Mouse (Mus musculus): ENCODE data around the gene Scin. TPM values are rescaled to one million over a fixed set of nuclear protein-coding genes. Genes with fewer than 3 reads are reported as not detected.
A peak's percentile ranks its signal among the peaks of the same experiment; 100 is the strongest.

The Scin gene
- polyA plus RNA-seq, 1 experiment: 1.1 TPM

DNA sequence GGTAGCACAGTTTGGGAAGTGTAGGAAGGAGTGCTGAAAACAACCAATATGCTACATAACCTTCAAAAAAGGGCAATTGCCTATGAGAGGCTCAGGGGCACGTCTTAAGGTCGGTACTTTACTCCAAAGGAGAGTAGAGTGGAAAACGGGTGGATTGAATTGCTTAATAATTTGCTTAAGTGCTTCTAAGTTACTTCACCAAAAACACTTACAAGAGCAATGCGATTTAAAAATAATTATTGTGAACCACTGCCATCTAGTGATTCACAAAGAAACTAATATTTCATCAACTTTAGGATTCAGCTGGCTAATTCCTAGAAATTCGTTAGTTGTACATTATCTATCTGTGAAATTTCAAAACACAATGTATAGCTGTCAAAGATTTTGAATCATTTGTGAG is 60.4 kb downstream of the Scin start:
- H3K4me1 ChIP-seq (ENCODE audit: control insufficient read depth, insufficient read depth, insufficient read length): no peaks in the 10 kb centered on the region
- H3K4me3 ChIP-seq (ENCODE audit: extremely low read depth, insufficient read depth, insufficient read length): no peak overlapping the region
- 63% methylated on average over 5 of the region's 5 CpGs for WGBS
- no peak overlapping the region for H3K27ac ChIP-seq (ENCODE audit: insufficient read depth, low read length)
- no peaks in the 10 kb centered on the region for H3K27me3 ChIP-seq (ENCODE audit: control insufficient read depth, insufficient read depth, low read length)
- TF ChIP-seq CTCF (IDR thresholded peaks at IDR 0.05; ENCODE audit: extremely low read depth, insufficient read depth, insufficient read length, insufficient replicate concordance) (no peak), POLR2A (IDR thresholded peaks at IDR 0.05; ENCODE audit: low read depth, low read length) (no peak)
- DNase-seq (ENCODE audit: low read depth in 1 of 2, low spot score in 2 of 2): no peak
- H3K36me3 ChIP-seq (ENCODE audit: control insufficient read depth, insufficient read depth, low read length): no peaks in the 10 kb centered on the region

DNA sequence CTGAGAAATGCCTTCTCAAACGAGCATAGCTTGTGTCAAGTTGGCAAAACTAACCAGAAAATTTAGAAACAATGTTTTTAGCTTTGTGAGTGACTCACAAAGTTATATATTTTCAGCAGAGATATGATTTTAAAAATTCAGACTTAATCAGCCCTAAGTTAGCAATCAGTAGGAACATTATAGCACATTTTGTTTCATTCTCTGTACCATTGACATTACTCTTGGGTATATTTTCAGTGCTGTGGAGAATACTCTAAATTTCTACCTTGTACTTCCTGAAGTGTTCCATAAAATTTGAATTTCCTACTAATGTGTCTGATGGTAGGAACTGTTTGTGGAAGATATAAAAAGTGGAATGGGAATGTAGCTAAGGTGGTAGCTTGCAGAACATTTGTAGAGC is 87.0 kb downstream of the Scin start:
- TF ChIP-seq CTCF (IDR thresholded peaks at IDR 0.05; ENCODE audit: extremely low read depth, insufficient read depth, insufficient read length, insufficient replicate concordance) (no peak), POLR2A (IDR thresholded peaks at IDR 0.05; ENCODE audit: low read depth, low read length) (no peak)
- Histone ChIP-seq H3K27me3 (ENCODE audit: control insufficient read depth, insufficient read depth, low read length) (no peaks in the 10 kb centered on the region), H3K4me1 (ENCODE audit: control insufficient read depth, insufficient read depth, insufficient read length) (no peaks in the 10 kb centered on the region), H3K36me3 (ENCODE audit: control insufficient read depth, insufficient read depth, low read length) (no peaks in the 10 kb centered on the region), H3K27ac (ENCODE audit: insufficient read depth, low read length) (no peak overlapping the region), H3K4me3 (ENCODE audit: extremely low read depth, insufficient read depth, insufficient read length) (no peak overlapping the region)
- WGBS: 79% methylated on average over 1 of the region's 1 CpGs
- no peak for DNase-seq (ENCODE audit: low read depth in 1 of 2, low spot score in 2 of 2)

GRCm38 (mm10) chr12:40043816-40044585 is 90.0 kb downstream of the Scin start:
- 87% methylated on average over 8 of the region's 8 CpGs for WGBS
- no peak for DNase-seq (ENCODE audit: low read depth in 1 of 2, low spot score in 2 of 2)
- no peaks in the 10 kb centered on the region for H3K36me3 ChIP-seq (ENCODE audit: control insufficient read depth, insufficient read depth, low read length)

GRCm38 (mm10) chr12:40040067-40040466 is 94.0 kb downstream of the Scin start:
- no peak for TF ChIP-seq CTCF (IDR thresholded peaks at IDR 0.05; ENCODE audit: extremely low read depth, insufficient read depth, insufficient read length, insufficient replicate concordance)
- no peak for TF ChIP-seq POLR2A (IDR thresholded peaks at IDR 0.05; ENCODE audit: low read depth, low read length)
- H3K4me3 ChIP-seq (ENCODE audit: extremely low read depth, insufficient read depth, insufficient read length): no peak overlapping the region
- no peaks in the 10 kb centered on the region for H3K36me3 ChIP-seq (ENCODE audit: control insufficient read depth, insufficient read depth, low read length)
- peak; percentile 18 to 76 for DNase-seq (ENCODE audit: low read depth in 1 of 2, low spot score in 2 of 2)
- 0 out of 2 replicates have a peak, but pooled peaks cover 4% of the 10 kb centered on the region for H3K4me1 ChIP-seq (ENCODE audit: control insufficient read depth, insufficient read depth, insufficient read length)
- H3K27me3 ChIP-seq (ENCODE audit: control insufficient read depth, insufficient read depth, low read length): no peaks in the 10 kb centered on the region
- no peak overlapping the region for H3K27ac ChIP-seq (ENCODE audit: insufficient read depth, low read length)

More at GRCm38 (mm10) chr12:40043816-40044585, 90.0 kb downstream of the Scin start:
- Histone ChIP-seq H3K27me3 (ENCODE audit: control insufficient read depth, insufficient read depth, low read length) (no peaks in the 10 kb centered on the region), H3K4me1 (ENCODE audit: control insufficient read depth, insufficient read depth, insufficient read length) (0 out of 2 replicates have a peak, but pooled peaks cover 3% of the 10 kb centered on the region), H3K4me3 (ENCODE audit: extremely low read depth, insufficient read depth, insufficient read length) (no peak overlapping the region), H3K27ac (ENCODE audit: insufficient read depth, low read length) (no peak overlapping the region)
- TF ChIP-seq POLR2A (IDR thresholded peaks at IDR 0.05; ENCODE audit: low read depth, low read length) (no peak), CTCF (IDR thresholded peaks at IDR 0.05; ENCODE audit: extremely low read depth, insufficient read depth, insufficient read length, insufficient replicate concordance) (no peak)

DNA sequence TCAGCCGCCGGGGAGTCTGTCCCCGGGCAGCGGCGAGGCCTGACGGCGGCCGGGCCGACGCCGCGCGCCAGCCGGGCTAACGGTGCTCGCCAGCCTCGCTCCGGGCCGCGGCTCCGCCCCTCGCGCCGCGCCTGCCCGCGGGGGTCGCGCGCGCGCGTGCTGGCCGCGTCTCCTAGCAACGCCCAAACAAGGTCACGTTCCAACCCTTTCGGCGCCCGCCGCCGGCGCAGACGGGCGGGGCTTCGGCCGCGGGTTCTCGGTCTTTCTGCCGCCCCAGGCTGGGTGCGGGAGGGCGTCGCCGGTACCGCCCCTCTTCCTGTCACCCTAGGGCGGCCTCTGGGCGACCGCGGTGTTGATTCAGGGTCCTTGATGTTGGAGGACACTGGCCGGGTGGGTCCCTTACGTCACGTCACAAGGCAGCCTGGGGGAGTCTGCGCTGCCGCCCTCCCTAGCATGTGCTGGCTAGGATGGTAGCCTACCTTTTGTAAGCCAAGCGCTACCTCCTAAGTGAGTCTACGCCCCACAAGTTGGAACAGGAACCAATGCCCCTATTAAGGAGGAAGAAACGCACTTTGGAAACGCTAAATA is 96.1 kb downstream of the Scin start, which contains the start of gene Arl4a:
TSS of gene Arl4a (minus strand) at position 150 of the 588 bp plus-strand sequence.
- WGBS: under 1% methylated on average over 66 of the region's 68 CpGs
- Histone ChIP-seq H3K4me1 (ENCODE audit: control insufficient read depth, insufficient read depth, insufficient read length) (0 out of 2 replicates have a peak, but pooled peaks cover 4% of the 10 kb centered on the region), H3K27me3 (ENCODE audit: control insufficient read depth, insufficient read depth, low read length) (no peaks in the 10 kb centered on the region), H3K4me3 (ENCODE audit: extremely low read depth, insufficient read depth, insufficient read length) (peak within 1 kb of the TSS; percentile 87), H3K27ac (ENCODE audit: insufficient read depth, low read length) (peak within 1 kb of the TSS; percentile 87), H3K36me3 (ENCODE audit: control insufficient read depth, insufficient read depth, low read length) (no peaks in the 10 kb centered on the region)
- DNase-seq (ENCODE audit: low read depth in 1 of 2, low spot score in 2 of 2): peak; percentile 78 to 89
- TF ChIP-seq POLR2A (IDR thresholded peaks at IDR 0.05; ENCODE audit: low read depth, low read length) (no peak), CTCF (IDR thresholded peaks at IDR 0.05; ENCODE audit: extremely low read depth, insufficient read depth, insufficient read length, insufficient replicate concordance) (no peak)

- 0 out of 2 replicates have a peak, but pooled peaks cover 4% of the 10 kb centered on the region for H3K4me1 ChIP-seq (ENCODE audit: control insufficient read depth, insufficient read depth, insufficient read length)
- peak overlapping the region; percentile 87 for H3K27ac ChIP-seq (ENCODE audit: insufficient read depth, low read length)
- peak; percentile 89 for TF ChIP-seq POLR2A (IDR thresholded peaks at IDR 0.05; ENCODE audit: low read depth, low read length)
- peak; percentile 48; the same call in 1 of the 2 replicates for TF ChIP-seq CTCF (IDR thresholded peaks at IDR 0.05; ENCODE audit: extremely low read depth, insufficient read depth, insufficient read length, insufficient replicate concordance)
- under 1% methylated on average over 49 of the region's 60 CpGs for WGBS
- H3K36me3 ChIP-seq (ENCODE audit: control insufficient read depth, insufficient read depth, low read length): no peaks in the 10 kb centered on the region
- H3K27me3 ChIP-seq (ENCODE audit: control insufficient read depth, insufficient read depth, low read length): no peaks in the 10 kb centered on the region
- peak overlapping the region; percentile 87 for H3K4me3 ChIP-seq (ENCODE audit: extremely low read depth, insufficient read depth, insufficient read length)
- DNase-seq (ENCODE audit: low read depth in 1 of 2, low spot score in 2 of 2): peak; percentile 91 to 99
These were observed 96.7 kb downstream of the Scin start for GRCm38 (mm10) chr12:40037226-40037813.
